Mouse (Mus musculus) myocyte (in vitro differentiated cells): ENCODE measurements around the gene Prelid3b. TPM values are rescaled to one million over a fixed set of nuclear protein-coding genes. Genes with fewer than 3 reads are reported as not detected.

Experiments used
- H3K27me3 ChIP-seq: one replicate; pipeline ENCODE4 v1.6.1; 2011; ENCODE audit not compliant: control insufficient read depth, insufficient read depth, insufficient read length
- H3K36me3 ChIP-seq: one replicate; pipeline ENCODE4 v1.6.1; 2011; ENCODE audit not compliant: control insufficient read depth, insufficient read depth
- H3K4me2 ChIP-seq: one replicate; pipeline ENCODE4 v1.6.1; 2011; ENCODE audit warnings: low read depth, control low read depth
- H3K4me3 ChIP-seq: one replicate; pipeline ENCODE4 v1.5.1; 2011; ENCODE audit warnings: mild to moderate bottlenecking, control low read depth, moderate library complexity
- H3K79me2 ChIP-seq: one replicate; pipeline ENCODE4 v1.6.1; 2011; ENCODE audit not compliant: control insufficient read depth, insufficient read depth
- H3ac ChIP-seq: one replicate; pipeline ENCODE4 v1.6.1; 2011; ENCODE audit not compliant: control insufficient read depth, insufficient read length
- CEBPB ChIP-seq: IDR thresholded peaks from 2 replicates; pipeline ENCODE4 v1.6.1; 2011; ENCODE audit warnings: mild to moderate bottlenecking, moderate library complexity; ENCODE audit not compliant: poor library complexity, insufficient read depth, severe bottlenecking
- E2F4 ChIP-seq: IDR thresholded peaks from one replicate; pipeline ENCODE4 v1.6.1; 2011; ENCODE audit warnings: mild to moderate bottlenecking, control low read depth, moderate library complexity; ENCODE audit not compliant: insufficient read depth
- MAX ChIP-seq: IDR thresholded peaks from one replicate; pipeline ENCODE4 v1.6.1; 2011; ENCODE audit warnings: low read depth, mild to moderate bottlenecking, control low read depth
- MYOD1 ChIP-seq, 3 experiments: IDR thresholded peaks; one replicate each; pipeline ENCODE4 v1.6.1; 2011; ENCODE audit warnings: control low read depth in 2 of 3, low read depth in 2 of 3, mild to moderate bottlenecking in 2 of 3, moderate library complexity in 1 of 3; ENCODE audit not compliant: insufficient read length in 2 of 3, control insufficient read depth in 1 of 3
- MYOG ChIP-seq, 3 experiments: IDR thresholded peaks; one replicate each; pipeline ENCODE4 v1.6.1; 2011; ENCODE audit warnings: control low read depth in 2 of 3, low read depth in 2 of 3, mild to moderate bottlenecking in 2 of 3; ENCODE audit not compliant: insufficient read length in 2 of 3, control insufficient read depth in 1 of 3, insufficient read depth in 1 of 3
- POLR2A ChIP-seq: IDR thresholded peaks from one replicate; pipeline ENCODE4 v1.6.1; 2011; ENCODE audit warnings: low read depth, mild to moderate bottlenecking, control low read depth, moderate library complexity; ENCODE audit not compliant: insufficient read length
- POLR2AphosphoS2 ChIP-seq: IDR thresholded peaks from one replicate; pipeline ENCODE4 v1.6.1; 2011; ENCODE audit warnings: low read depth, control low read depth; ENCODE audit not compliant: insufficient read length
- REST ChIP-seq: IDR thresholded peaks from one replicate; pipeline ENCODE4 v1.6.1; 2011; ENCODE audit warnings: mild to moderate bottlenecking, control low read depth, moderate library complexity; ENCODE audit not compliant: insufficient read depth, insufficient read length
- SRF ChIP-seq: IDR thresholded peaks from one replicate; pipeline ENCODE4 v1.6.1; 2011; ENCODE audit warnings: low read depth; ENCODE audit not compliant: control insufficient read depth, insufficient read length
- TCF12 ChIP-seq: IDR thresholded peaks from one replicate; pipeline ENCODE4 v1.6.1; 2011; ENCODE audit warnings: mild to moderate bottlenecking, control low read depth; ENCODE audit not compliant: poor library complexity, insufficient read depth, severe bottlenecking
- TCF3 ChIP-seq: IDR thresholded peaks from one replicate; pipeline ENCODE4 v1.6.1; 2011; ENCODE audit warnings: low read depth, control low read depth; ENCODE audit not compliant: insufficient read length
- USF1 ChIP-seq: IDR thresholded peaks from one replicate; pipeline ENCODE4 v1.6.1; 2011; ENCODE audit warnings: low read depth, mild to moderate bottlenecking, control low read depth, moderate library complexity
- polyA plus RNA-seq: library from polyadenylated mRNA; unstranded; fragments of >200 nt; fragmentation: generic; extraction: Trizol; gene quantifications from one replicate; pipeline ENCODE4 v1.2.1, GENCODE M21; 2012; ENCODE audit warnings: missing spikeins

Gene Prelid3b
- polyA plus RNA-seq, 1 experiment, result 81.4 TPM

GRCm38 (mm10) chr2:174442460-174442859 lies 30.4 kb downstream of the Prelid3b start:
- H3ac ChIP-seq, result no peak overlapping the region
- no peak for TF ChIP-seq POLR2AphosphoS2
- TF ChIP-seq MYOG (IDR thresholded peaks at IDR 0.05; ENCODE audit: control insufficient read depth in 1 of 3, insufficient read depth in 1 of 3, insufficient read length in 2 of 3, low read depth in 2 of 3), result peak in 2 of 3 experiments; percentile 44 to 86
- no peak for TF ChIP-seq MAX
- TF ChIP-seq E2F4, result no peak
- no peak for TF ChIP-seq CEBPB
- no peak for TF ChIP-seq REST
- peak; percentile 19 for TF ChIP-seq TCF3
- no peak for TF ChIP-seq POLR2A
- TF ChIP-seq SRF, result no peak
- no peak for TF ChIP-seq TCF12
- peak in 2 of 3 experiments; percentile 63 to 76 for TF ChIP-seq MYOD1 (IDR thresholded peaks at IDR 0.05; ENCODE audit: control insufficient read depth in 1 of 3, insufficient read length in 2 of 3, low read depth in 2 of 3)
- no peak for TF ChIP-seq USF1
- H3K4me3 ChIP-seq, result no peak overlapping the region
- H3K4me2 ChIP-seq, result no peak overlapping the region
- H3K36me3 ChIP-seq, result no peaks in the 10 kb centered on the region
- H3K27me3 ChIP-seq, result no peaks in the 10 kb centered on the region
- H3K79me2 ChIP-seq, result peaks cover 7% of the 10 kb centered on the region

- H3K4me3 ChIP-seq, result no peak overlapping the region
- TF ChIP-seq POLR2A (no peak), TCF3 (no peak), MYOG (IDR thresholded peaks at IDR 0.05; ENCODE audit: control insufficient read depth in 1 of 3, insufficient read depth in 1 of 3, insufficient read length in 2 of 3, low read depth in 2 of 3) (no peak), SRF (no peak), CEBPB (no peak), MAX (no peak), USF1 (no peak), REST (no peak)
- H3K4me2 ChIP-seq, result no peak overlapping the region
Measured at GRCm38 (mm10) chr2:174441898-174442297, 31.0 kb downstream of the Prelid3b start.

GRCm38 (mm10) chr2:174439961-174440360 lies 32.9 kb downstream of the Prelid3b start:
- H3K79me2 ChIP-seq, result peaks cover 10% of the 10 kb centered on the region
- H3K36me3 ChIP-seq, result no peaks in the 10 kb centered on the region
- no peaks in the 10 kb centered on the region for H3K27me3 ChIP-seq
- no peak overlapping the region for H3K4me2 ChIP-seq
- TF ChIP-seq REST, result no peak
- TF ChIP-seq TCF12, result no peak
- no peak for TF ChIP-seq MAX
- TF ChIP-seq USF1, result no peak
- no peak for TF ChIP-seq E2F4
- no peak overlapping the region for H3ac ChIP-seq
- no peak overlapping the region for H3K4me3 ChIP-seq

More at GRCm38 (mm10) chr2:174441898-174442297, 31.0 kb downstream of the Prelid3b start:
- Histone ChIP-seq H3K36me3 (no peaks in the 10 kb centered on the region), H3K27me3 (no peaks in the 10 kb centered on the region), H3K79me2 (peaks cover 7% of the 10 kb centered on the region), H3ac (no peak overlapping the region)

- Histone ChIP-seq H3ac (no peak overlapping the region), H3K27me3 (no peaks in the 10 kb centered on the region), H3K4me3 (peak overlapping the region; percentile 66), H3K79me2 (peaks cover 10% of the 10 kb centered on the region), H3K36me3 (no peaks in the 10 kb centered on the region), H3K4me2 (peak overlapping the region; percentile 90)
- no peak for TF ChIP-seq E2F4
- TF ChIP-seq REST, result no peak
- no peak for TF ChIP-seq POLR2A
- TF ChIP-seq SRF, result no peak
- no peak for TF ChIP-seq POLR2AphosphoS2
- TF ChIP-seq MAX, result no peak
- no peak for TF ChIP-seq MYOG (IDR thresholded peaks at IDR 0.05; ENCODE audit: control insufficient read depth in 1 of 3, insufficient read depth in 1 of 3, insufficient read length in 2 of 3, low read depth in 2 of 3)
- TF ChIP-seq TCF12, result no peak
- TF ChIP-seq MYOD1 (IDR thresholded peaks at IDR 0.05; ENCODE audit: control insufficient read depth in 1 of 3, insufficient read length in 2 of 3, low read depth in 2 of 3), result no peak
- no peak for TF ChIP-seq CEBPB
- TF ChIP-seq USF1, result no peak
Measured at GRCm38 (mm10) chr2:174439450-174439838, 33.4 kb downstream of the Prelid3b start.

GRCm38 (mm10) chr2:174438737-174439449 lies 34.0 kb downstream of the Prelid3b start, which contains the start of gene Ctsz:
Gene Ctsz, minus strand, starts transcription at chr2:174439039.
- peak within 1 kb of the TSS; percentile 66 for H3K4me3 ChIP-seq
- H3K79me2 ChIP-seq, result peaks cover 10% of the 10 kb centered on the region
- H3K36me3 ChIP-seq, result no peaks in the 10 kb centered on the region
- no peaks in the 10 kb centered on the region for H3K27me3 ChIP-seq
- peak within 1 kb of the TSS; percentile 4 for H3ac ChIP-seq
- peak within 1 kb of the TSS; percentile 92 for H3K4me2 ChIP-seq
- TF ChIP-seq REST (no peak), TCF3 (no peak), POLR2A (peak; percentile 90), CEBPB (no peak), MYOG (IDR thresholded peaks at IDR 0.05; ENCODE audit: control insufficient read depth in 1 of 3, insufficient read depth in 1 of 3, insufficient read length in 2 of 3, low read depth in 2 of 3) (peak in 1 of 3 experiments; percentile 65), POLR2AphosphoS2 (peak; percentile 84), SRF (no peak), MAX (no peak), MYOD1 (IDR thresholded peaks at IDR 0.05; ENCODE audit: control insufficient read depth in 1 of 3, insufficient read length in 2 of 3, low read depth in 2 of 3) (peak in 1 of 3 experiments; percentile 55)
